Mouse (Mus musculus): ENCODE data around the gene Foxn3.
A peak's percentile ranks its signal among the peaks of the same experiment; 100 is the strongest.

The Foxn3 gene

DNA sequence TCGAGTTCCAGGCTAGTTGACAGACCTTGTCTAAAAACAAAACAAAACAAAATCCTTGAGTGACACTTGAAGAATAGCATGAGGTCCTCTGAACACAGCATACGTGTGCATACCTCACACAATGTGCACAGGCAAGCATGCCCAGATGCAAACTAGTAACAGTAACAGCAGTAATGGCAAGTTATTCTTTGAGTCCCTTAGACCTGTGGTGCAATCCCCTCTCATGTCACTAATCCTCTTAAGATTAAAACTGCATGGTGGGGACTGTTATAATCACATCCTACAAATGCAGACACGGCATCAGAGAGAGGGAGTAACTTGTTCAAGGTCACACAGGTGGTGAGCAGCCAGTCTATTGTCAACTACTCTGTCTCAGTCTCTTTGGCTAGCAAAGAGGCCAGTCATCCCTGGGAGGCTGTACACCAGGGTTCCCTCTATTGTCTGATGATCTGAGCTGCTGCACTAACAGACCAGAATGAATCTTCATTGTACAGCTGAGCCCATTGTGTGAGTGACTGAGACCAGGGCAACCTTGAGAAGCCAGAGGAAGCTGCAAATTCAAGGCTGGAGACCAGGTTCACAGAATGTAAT lies 383.1 kb downstream of the Foxn3 start:
- DNase-seq (ENCODE audit: low read depth, low spot score), result no peak

DNA sequence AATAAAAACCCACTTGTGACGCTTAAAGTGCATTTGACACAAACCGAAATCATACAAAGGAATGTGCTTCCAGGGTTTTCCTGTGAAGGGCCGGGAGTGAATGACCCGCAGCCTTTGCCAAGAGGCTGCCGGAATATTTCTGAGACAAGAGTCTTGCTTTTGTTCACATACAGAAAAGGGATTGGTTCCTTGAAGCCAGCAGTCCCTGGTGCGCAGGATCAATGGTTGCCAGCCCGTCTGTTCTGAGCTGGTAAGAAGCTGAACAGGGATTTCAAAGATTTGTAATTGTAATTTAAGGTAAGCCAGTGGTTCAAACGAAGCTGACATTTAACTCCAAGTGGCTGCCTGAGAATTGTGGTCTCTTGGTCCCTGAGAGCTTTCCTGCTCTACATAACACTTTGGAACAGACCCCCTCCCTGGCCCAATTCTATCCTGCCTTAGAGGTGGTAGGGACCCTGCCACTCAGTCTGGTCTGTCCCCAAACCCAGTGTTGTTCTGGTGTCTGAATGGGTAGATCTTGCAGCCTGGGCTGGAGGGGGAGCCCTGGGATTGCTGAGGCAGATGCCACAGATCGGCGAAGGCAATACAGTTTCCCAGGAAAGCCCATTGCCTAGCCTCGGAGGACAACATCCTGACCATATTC lies 388.3 kb downstream of the Foxn3 start:
- DNase-seq (ENCODE audit: low read depth, low spot score), result no peak

DNA sequence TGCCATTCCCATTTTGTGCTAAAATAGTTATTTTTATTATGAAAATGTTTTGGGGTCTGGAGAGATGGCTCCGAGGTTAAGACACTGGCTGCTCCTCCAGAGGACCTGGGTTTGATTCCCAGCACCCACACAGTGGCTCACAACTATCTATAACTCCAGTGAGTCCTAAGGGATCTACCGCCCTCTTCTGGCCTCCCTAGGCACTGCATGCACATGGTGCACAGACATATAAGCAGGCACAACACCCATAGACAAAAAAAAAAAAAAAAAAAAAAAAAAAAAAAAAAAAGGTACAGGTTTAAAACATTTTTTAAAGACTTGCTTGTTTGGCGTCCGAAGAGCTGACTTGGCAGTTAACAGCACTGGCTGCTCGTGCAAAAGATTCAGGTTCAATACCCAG lies 391.2 kb downstream of the Foxn3 start:
- no peak for DNase-seq (ENCODE audit: low read depth, low spot score)

DNA sequence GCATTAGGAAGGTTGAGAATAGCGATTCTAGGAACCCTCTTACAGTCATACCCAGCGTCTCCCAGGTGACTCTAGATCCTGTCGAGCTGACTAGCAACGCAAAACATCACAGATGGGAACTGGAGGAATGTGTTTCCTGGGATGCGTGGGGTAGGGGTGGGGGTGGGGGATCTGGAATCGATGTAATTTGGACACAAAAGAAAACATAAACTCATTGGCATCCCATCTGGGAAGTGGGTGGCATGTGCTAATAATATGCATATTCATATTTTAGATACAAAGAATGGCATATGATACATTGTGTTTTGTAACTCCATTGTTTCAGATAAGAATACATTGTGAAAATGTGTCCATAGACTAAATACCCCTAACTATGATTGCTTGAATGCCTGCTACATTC lies 393.5 kb downstream of the Foxn3 start:
- no peak for DNase-seq (ENCODE audit: low read depth, low spot score)

DNA sequence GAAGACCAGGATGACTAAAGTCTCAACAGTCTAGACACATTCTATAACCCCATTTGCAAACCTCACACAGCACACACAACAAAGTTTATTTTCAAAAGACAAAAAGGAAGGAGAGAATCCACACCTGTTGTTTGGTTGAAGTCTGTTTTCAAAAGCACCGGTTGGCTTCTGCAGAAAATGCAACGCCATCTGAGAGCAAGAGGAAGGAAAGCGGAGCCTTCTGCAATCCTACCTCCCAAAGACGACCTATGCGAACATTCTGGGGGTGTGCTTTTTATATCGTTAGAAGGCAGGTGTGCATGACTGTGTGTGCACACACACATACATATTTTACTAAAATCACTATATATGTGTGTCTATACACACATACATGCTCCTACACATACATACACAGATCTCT lies 397.3 kb downstream of the Foxn3 start:
- no peak for DNase-seq (ENCODE audit: low read depth, low spot score)

DNA sequence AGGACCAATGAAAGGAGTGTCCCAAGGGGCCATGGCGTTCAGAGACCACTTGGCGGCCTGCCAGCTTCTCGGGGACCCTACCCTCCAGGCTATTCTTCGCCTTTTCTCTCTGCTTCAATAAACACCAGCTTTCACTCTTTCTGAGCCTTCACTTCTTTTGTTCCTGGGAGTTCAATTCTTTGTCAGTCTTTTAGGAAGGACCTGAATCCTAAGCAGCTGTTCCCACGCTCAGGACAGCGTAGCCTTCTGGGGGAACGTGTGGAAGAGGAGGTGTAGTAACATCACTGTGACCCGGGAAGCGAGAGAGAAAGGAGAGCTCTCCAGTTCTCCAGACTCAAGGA lies 400.1 kb downstream of the Foxn3 start:
- DNase-seq (ENCODE audit: low read depth, low spot score), result no peak

DNA sequence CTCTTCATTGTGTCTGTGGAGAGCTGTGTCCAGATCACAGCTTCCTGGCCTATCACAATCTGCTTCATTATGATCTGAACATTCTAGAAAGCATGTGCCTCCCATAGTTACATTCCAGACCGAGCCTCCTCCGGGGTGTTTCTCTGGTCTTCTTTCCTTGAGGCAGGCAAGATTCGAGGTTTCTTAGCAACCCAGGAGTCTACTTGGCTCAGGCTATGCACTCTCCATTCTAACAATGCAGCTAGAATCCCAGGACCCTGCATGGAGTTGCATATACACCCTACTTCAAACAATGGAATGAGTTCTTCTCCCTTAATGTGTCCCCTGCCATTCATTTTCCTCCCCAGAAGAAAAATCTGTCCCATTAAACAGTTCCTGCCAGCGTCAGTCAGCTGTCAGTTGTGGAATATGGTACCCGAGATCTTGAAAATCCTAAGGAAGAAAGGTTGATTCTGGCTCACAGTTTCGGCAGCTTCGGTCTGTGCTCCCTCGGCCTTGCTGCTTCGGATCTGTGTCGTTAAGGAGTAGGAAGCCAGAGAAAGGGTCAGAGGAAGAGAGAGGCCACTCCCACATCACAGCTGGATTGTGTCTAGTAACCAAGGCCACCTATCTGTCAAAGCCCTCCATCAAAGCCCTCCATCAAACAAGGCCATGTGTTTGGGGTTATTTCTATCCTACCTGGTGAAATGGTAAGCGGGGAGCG lies 400.6 kb downstream of the Foxn3 start:
- no peak for DNase-seq (ENCODE audit: low read depth, low spot score)

DNA sequence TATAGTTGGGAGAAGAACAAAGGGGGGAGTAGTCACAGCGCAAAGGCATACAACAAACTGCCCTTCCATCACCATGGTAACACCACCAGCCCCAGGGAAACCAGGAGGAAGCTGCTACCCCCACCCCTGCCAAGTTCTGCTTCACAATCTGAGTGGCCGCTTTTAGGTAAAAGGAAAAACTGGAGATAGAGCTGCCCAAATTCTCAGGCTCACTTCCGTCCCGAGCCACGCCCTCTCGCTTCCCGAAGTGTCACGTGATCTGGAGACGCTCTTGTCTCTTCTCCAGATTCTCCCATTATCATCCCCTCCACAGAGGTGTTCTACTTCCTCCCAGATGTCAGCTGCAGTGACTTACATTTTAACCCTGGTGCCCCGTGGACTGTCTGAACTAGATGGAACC lies 401.2 kb downstream of the Foxn3 start:
- peak; percentile 28 for DNase-seq (ENCODE audit: low read depth, low spot score)

DNA sequence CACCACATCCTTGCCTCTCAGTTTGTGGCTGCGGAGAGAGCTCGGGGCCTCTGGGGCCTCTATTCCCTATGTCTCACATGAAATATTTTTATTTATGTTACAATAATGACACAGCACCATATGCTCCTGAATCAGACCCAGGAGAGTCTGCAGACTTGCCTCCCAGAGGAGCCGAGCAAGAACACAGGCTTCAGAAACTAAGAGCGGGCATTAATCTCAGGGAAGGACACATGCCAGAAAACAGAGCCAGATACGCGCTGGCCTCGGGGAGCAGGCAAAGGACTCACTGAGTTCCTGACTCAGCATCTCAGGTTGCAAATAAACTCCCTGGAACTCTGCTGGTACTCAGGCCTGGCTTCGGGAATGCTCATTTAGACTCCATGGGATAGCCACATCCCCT lies 403.3 kb downstream of the Foxn3 start:
- no peak for DNase-seq (ENCODE audit: low read depth, low spot score)

DNA sequence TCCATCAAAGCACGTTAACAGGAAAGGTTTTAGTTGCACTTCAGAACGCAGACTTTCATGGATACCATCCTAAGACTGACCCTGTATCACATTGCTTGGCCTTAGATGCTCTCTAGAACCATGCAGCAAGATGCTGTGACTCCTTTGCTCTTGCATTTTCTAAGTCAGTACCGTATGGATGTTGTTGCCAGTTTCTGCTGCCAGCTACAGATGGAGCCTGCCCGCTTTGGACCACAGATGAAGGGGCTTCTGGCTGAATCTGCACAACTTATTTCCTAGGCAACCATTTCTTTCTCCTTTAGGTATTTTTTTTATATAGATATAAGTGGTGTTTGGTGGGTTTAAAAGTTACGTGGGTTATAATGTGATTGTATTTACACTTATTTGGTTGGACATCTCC lies 407.5 kb downstream of the Foxn3 start:
- DNase-seq (ENCODE audit: low read depth, low spot score), result no peak

DNA sequence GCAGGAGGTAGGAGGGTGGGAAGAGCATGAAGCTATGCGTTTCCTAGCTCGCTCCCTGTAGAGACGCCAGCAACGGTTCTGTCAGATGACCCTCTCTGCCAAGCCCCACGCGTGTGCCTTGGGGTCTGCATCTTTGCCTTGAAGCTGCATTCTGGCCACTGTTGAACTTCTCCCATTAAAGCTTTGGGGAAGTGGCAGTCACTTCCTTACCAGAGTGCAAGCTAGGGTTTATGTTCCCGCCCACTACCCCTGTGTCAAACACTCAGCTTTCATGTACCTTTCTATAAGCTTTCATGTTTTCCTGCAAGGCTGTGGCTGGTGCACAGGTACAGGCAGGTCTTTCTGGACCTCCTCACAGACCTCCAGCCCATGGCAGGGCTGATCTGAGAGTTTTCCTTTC lies 409.2 kb downstream of the Foxn3 start:
- no peak for DNase-seq (ENCODE audit: low read depth, low spot score)

DNA sequence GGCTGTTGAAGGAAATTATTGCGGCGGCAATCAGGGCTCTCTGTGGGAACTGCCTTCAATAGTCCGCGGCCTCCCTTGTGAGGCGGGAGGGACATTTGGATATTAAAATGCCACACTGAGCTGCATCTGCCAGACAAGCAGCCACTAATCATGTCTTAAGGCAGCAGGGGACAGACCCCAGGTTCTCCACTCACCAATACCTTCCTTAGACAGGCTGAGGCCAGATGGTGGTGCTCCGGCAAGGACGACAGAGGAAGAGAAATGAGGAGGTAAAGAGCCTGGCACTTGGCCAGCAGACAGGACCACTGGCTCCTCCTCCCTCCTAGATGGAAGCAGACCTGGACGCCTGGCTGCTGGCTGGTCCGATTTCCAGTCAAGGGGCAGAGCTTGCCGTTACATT lies 409.7 kb downstream of the Foxn3 start:
- DNase-seq (ENCODE audit: low read depth, low spot score), result no peak

DNA sequence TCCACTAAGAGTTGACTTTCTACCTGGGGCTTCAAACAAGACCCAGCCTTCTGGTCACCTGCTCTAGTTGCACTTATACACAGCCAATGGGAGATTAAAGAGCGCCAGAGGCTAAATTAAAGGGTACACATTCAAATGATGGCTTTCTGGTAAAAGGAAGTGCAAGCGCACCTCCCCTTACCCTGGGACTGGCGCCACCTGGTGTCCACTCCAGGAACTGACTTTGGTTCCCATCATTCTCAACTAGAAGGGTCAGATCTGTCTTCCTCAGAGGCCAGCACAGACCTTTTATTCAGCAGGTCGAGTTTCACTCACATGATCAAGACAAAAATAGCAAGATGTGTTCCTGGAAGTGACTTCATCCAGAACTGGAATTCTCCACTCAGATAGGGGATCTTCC lies 413.3 kb downstream of the Foxn3 start:
- DNase-seq (ENCODE audit: low read depth, low spot score), result peak; percentile 43

DNA sequence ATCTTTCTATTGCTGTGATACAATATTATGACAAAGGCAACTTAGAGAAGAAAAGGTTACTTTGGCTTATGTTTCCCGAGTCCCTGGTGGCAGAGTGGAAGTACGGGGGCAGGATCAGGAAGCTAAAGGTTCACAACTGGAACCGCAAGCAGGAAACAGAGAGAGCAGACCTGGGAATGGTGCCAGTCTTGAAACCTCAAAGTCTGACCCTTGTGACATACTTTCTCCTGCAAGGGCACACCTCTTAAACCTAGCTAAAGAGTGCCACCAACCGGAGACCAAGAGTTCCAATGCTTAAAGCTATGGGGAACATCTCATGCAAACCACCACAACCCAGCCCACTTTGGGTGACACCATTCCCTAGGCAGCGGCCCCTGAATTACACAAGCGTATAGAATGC lies 414.2 kb downstream of the Foxn3 start:
- no peak for DNase-seq (ENCODE audit: low read depth, low spot score)

Measured in WW6 (cell line).